Mouse (Mus musculus) cerebellum, adult 8-10 months (tissue): ENCODE results near the gene Cuedc1.

Experiments used
- DNase-seq: peaks from one replicate; pipeline ENCODE4 v3.0.0; 2022

Cuedc1 gene

DNA sequence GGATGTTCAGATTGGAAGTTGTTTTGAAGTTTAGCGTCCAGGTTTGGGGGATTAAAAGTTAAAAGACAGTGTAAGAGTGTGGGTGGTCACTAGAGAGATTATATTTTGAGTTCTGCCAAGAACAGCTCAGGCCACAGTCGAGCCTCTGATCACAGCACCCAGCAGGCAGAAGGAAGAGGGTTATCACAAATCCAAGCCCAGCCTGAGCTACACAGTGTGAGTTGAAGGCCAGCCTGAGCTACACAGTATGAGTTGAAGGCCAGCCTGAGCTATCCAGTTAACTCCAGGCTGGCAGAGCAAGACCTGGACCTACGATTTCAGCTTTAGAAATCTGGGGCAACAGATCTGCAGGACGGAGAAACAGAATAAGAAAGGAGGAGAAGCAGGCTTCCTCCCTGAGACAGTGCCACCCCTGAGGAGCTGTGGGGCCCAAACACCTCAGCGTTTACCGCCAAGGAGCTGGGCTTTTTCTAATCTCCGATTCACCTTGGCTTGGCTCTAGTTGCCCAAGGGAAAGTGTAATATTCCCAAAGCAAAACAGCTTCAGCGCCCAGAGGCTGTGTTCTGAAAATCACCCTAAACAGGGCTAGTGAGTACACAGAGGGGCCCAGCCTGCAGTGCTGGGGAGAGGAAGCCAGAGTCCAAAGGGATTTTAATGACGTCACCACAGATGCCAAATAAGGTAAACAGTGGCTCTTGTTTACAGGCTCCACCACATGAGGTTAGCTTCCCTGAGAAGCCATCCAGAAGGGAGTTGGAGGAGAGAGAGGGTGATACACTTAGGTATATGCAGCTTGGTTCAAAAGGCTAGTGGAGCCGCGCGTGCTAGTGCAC, 143.8 kb downstream of the Cuedc1 start:
- DNase-seq = no peak
